Mouse (Mus musculus) liver, adult 2 months (tissue): ENCODE data around the gene Urgcp.

Source experiments
- CTCF ChIP-seq: fragments of 200-500 bp; IDR thresholded peaks from 2 replicates; pipeline ENCODE4 v1.5.1; 2011; ENCODE audit warnings: low read depth, low read length, control low read depth
- POLR2A ChIP-seq: fragments of 200-500 bp; IDR thresholded peaks from 2 replicates; pipeline ENCODE4 v1.6.1; 2011; ENCODE audit warnings: low read length, control low read depth; ENCODE audit not compliant: insufficient read depth; ENCODE audit errors: extremely low read depth

DNA sequence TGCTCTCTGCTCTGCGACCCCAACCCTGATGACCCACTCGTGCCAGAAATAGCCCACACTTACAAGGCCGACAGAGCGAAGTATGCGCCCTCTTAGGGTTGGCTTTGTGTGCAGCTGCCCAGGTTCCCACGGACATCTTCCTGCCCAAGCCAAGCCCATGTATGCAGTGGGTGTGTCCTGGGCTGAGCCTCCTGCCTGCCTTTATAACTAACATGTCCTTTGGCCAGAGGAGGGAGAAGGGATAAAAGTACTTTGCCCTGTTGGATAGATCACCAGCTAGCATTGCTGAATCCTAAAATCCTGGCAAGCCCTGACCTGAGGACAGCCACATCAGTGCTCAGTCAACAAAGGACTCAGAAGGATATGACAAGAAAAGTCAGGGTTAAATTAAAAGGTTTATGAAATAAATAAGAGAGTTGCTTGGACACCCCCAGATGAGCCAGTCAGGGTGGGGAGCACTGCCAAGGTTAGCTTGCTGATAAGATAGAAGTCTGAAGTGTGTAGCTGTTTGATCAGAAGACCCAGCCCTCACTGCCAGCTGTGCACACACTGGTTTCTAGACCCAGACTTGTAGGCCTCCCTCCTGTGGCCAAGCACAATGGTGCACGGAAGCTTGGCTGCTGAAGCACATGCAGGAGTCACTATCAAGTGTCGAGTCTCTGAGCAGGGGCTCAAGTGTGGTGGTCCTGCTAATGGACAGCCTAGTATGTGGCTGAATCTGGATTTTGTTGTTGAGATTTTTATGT, 20.2 kb upstream of the Urgcp start:
- TF ChIP-seq POLR2A (no peak), CTCF (peak; percentile 70)
